Mouse (Mus musculus): Measurements from ENCODE around the gene Stx8.

- TF ChIP-seq CTCF (IDR thresholded peaks at IDR 0.05; ENCODE audit: insufficient read depth, low read length) (no peak), POLR2A (IDR thresholded peaks at IDR 0.05; ENCODE audit: borderline replicate concordance, extremely low read depth, low read depth, low read length) (no peak)
These were observed 60.6 kb downstream of the Stx8 start for GRCm38 (mm10) chr11:68026590-68026989.
